Mouse (Mus musculus) stomach, embryonic 16.5 days (tissue): ENCODE data around the gene Bloc1s3. TPM values are rescaled to one million over a fixed set of nuclear protein-coding genes. Genes with fewer than 3 reads are reported as not detected.

ENCODE experiments used
- ATAC-seq: fragments of 200-750 bp; cut with Nextera tagmentation; 2 replicates; pipeline ENCODE4 v1.8.0; 2017; ENCODE audit warnings: moderate number of reproducible peaks, moderate TSS enrichment; ENCODE audit not compliant: insufficient read depth, low FRiP score
- H3K27ac ChIP-seq: fragments of 300-500 bp; sonication (generic); 2 replicates; pipeline ENCODE4 v1.5.1; 2014; ENCODE audit warnings: low read length
- H3K27me3 ChIP-seq: fragments of 300-500 bp; sonication (generic); 2 replicates; pipeline ENCODE4 v1.6.1; 2014; ENCODE audit warnings: low read length, control low read depth, mixed read lengths; ENCODE audit not compliant: control insufficient read depth, insufficient read depth
- H3K36me3 ChIP-seq: fragments of 300-500 bp; sonication (generic); 2 replicates; pipeline ENCODE4 v1.6.1; 2014; ENCODE audit warnings: low read length; ENCODE audit not compliant: control insufficient read depth, insufficient read depth
- H3K4me1 ChIP-seq: fragments of 300-500 bp; sonication (generic); 2 replicates; pipeline ENCODE4 v1.6.1; 2014; ENCODE audit warnings: low read length, control low read depth, mixed read lengths; ENCODE audit not compliant: control insufficient read depth, insufficient read depth
- H3K4me2 ChIP-seq: fragments of 300-500 bp; sonication (generic); 2 replicates; pipeline ENCODE4 v1.6.1; 2014; ENCODE audit warnings: low read depth, low read length, mixed read lengths
- H3K4me3 ChIP-seq: fragments of 300-500 bp; sonication (generic); replicated peaks from 2 replicates; pipeline ENCODE4 v1.5.1; 2014; ENCODE audit warnings: mild to moderate bottlenecking, low read length
- H3K9ac ChIP-seq: fragments of 300-500 bp; sonication (generic); 2 replicates; pipeline ENCODE4 v1.6.1; 2014; ENCODE audit warnings: low read length
- H3K9me3 ChIP-seq: fragments of 300-500 bp; sonication (generic); replicated peaks from 2 replicates; pipeline ENCODE4 v1.6.1; 2016; ENCODE audit warnings: low read length, control low read depth; ENCODE audit not compliant: control insufficient read depth
- WGBS: fragments of 180-500 bp; shearing (Covaris S2); extraction: QIAGEN DNeasy Blood & Tissue Kit; methylation state at CpG from one replicate; pipeline ENCODE4 v1.1.7; 2014; 5-methylcytosine and 5-hydroxymethylcytosine counted together
- polyA plus RNA-seq: library from polyadenylated mRNA; unstranded; fragments of >200 nt; fragmentation: Nextera tagmentation; extraction: Ambion mirVana; gene quantifications from 2 replicates; pipeline ENCODE4 v1.2.1, GENCODE M21; 2015

Gene Bloc1s3
- polyA plus RNA-seq, 1 experiment from 2014 or later = 1.4 TPM

- no peak overlapping the region for H3K27ac ChIP-seq
- H3K36me3 ChIP-seq = no peaks in the 10 kb centered on the region
- no peak overlapping the region for H3K9ac ChIP-seq
- ATAC-seq = peak; percentile 19; the same call in 1 of the 2 replicates
- H3K4me2 ChIP-seq = no peak overlapping the region
- H3K4me1 ChIP-seq = no peaks in the 10 kb centered on the region
- WGBS = 50% methylated on average over 20 of the region's 20 CpGs
- H3K27me3 ChIP-seq = peaks cover 7% of the 10 kb centered on the region; the same call in 1 of the 2 replicates
- no peak overlapping the region for H3K4me3 ChIP-seq
- H3K9me3 ChIP-seq = no peaks in the 10 kb centered on the region
Measured at GRCm38 (mm10) chr7:19495521-19496213, 12.5 kb downstream of the Bloc1s3 start.

GRCm38 (mm10) chr7:19494751-19495474, 13.3 kb downstream of the Bloc1s3 start:
- no peak for ATAC-seq
- Histone ChIP-seq H3K4me3 (no peak overlapping the region), H3K4me2 (no peak overlapping the region), H3K27me3 (peaks cover 12% of the 10 kb centered on the region; the same call in 1 of the 2 replicates), H3K4me1 (no peaks in the 10 kb centered on the region), H3K36me3 (no peaks in the 10 kb centered on the region), H3K9ac (no peak overlapping the region), H3K27ac (no peak overlapping the region), H3K9me3 (no peaks in the 10 kb centered on the region)
- 79% methylated on average over 25 of the region's 25 CpGs for WGBS

- 3% methylated on average over 26 of the region's 26 CpGs for WGBS
- Histone ChIP-seq H3K36me3 (no peaks in the 10 kb centered on the region), H3K27me3 (peaks cover 38% of the 10 kb centered on the region), H3K4me3 (peak overlapping the region; percentile 26), H3K9me3 (no peaks in the 10 kb centered on the region), H3K4me1 (peaks cover 5% of the 10 kb centered on the region; the same call in 1 of the 2 replicates), H3K9ac (peak overlapping the region; percentile 65), H3K4me2 (peak overlapping the region; percentile 46), H3K27ac (0 out of 2 replicates have a peak overlapping the region, but pooled peaks have one; percentile 14)
- peak; percentile 21; the same call in 1 of the 2 replicates for ATAC-seq
Measured at GRCm38 (mm10) chr7:19491731-19492130, 16.4 kb downstream of the Bloc1s3 start.

DNA sequence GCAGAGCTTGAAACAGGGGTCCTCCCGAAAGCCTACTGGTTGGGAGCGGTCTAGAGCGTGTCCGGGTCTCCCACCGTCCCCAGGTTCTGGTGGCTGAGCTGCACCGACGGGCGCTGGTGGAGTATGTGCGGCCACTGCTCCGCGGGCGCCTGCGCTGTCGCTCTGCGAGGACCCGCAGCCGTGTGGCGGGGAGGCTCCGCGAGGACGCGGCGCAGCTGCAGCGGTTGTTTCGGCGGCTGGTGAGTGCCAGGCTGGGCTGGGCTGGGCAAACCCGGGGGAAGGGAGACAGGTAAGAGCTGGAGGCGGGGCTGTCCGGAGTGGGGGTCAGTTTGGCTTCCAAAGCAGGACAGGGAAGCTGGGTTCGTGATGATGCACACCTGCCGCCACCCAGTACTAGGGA, 18.6 kb downstream of the Bloc1s3 start:
- Histone ChIP-seq H3K4me1 (peaks cover 5% of the 10 kb centered on the region; the same call in 1 of the 2 replicates), H3K27ac (no peak overlapping the region), H3K4me3 (peak overlapping the region; percentile 9; the same call in 1 of the 2 replicates), H3K9me3 (no peaks in the 10 kb centered on the region), H3K27me3 (peaks cover 38% of the 10 kb centered on the region), H3K9ac (0 out of 2 replicates have a peak overlapping the region, but pooled peaks have one; percentile 11), H3K4me2 (no peak overlapping the region), H3K36me3 (no peaks in the 10 kb centered on the region)
- WGBS = 15% methylated on average over 31 of the region's 31 CpGs
- no peak for ATAC-seq

DNA sequence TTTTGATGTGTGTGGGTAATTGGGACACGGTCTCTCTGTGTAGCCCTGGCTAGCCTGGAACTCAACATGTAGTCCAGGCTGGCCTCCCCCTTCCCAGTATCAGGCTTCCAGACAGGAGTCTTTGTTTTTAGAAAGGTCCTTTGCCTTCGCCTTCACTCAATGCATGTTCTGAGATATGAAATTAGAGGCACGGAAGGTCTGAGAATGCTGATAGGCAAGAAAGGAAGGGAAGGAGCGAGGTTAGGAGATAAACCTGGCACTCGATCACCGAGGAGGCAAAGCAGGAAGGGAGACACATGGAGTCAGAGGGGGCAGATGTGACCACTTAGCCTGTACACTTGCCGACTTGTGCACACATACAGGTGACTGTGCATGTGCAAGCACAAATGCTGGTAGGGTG, 21.6 kb downstream of the Bloc1s3 start:
- ATAC-seq = no peak
- no peak overlapping the region for H3K9ac ChIP-seq
- no peak overlapping the region for H3K4me3 ChIP-seq
- peaks cover 5% of the 10 kb centered on the region; the same call in 1 of the 2 replicates for H3K4me1 ChIP-seq
- no peak overlapping the region for H3K4me2 ChIP-seq
- no peaks in the 10 kb centered on the region for H3K9me3 ChIP-seq
- H3K27ac ChIP-seq = no peak overlapping the region
- H3K27me3 ChIP-seq = peaks cover 38% of the 10 kb centered on the region
- H3K36me3 ChIP-seq = no peaks in the 10 kb centered on the region
- 83% methylated on average over 7 of the region's 7 CpGs for WGBS

DNA sequence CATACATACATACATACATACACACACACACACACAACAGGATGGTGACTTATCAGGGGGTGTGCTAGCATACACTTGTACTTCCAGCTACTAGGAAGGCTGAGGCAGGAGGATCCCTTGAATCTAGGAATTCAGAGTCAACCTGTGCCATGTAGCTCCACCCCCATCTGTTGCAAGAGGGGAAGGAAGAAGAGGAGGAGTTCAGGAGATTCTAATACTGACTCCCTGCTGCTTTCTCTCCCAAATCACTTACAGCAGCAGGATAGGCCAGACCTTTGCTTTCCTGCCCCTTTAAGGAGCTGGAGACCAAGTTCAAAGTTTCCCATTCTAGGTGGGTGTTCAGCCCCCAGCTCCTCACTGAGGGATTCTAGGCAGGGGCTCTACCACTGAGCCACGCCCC, 22.7 kb downstream of the Bloc1s3 start:
- Histone ChIP-seq H3K36me3 (no peaks in the 10 kb centered on the region), H3K27me3 (peaks cover 29% of the 10 kb centered on the region), H3K4me2 (no peak overlapping the region), H3K4me3 (no peak overlapping the region), H3K9ac (no peak overlapping the region), H3K4me1 (peaks cover 5% of the 10 kb centered on the region; the same call in 1 of the 2 replicates), H3K9me3 (no peaks in the 10 kb centered on the region), H3K27ac (no peak overlapping the region)
- ATAC-seq = no peak
- WGBS = 83% methylated on average over 1 of the region's 1 CpGs

DNA sequence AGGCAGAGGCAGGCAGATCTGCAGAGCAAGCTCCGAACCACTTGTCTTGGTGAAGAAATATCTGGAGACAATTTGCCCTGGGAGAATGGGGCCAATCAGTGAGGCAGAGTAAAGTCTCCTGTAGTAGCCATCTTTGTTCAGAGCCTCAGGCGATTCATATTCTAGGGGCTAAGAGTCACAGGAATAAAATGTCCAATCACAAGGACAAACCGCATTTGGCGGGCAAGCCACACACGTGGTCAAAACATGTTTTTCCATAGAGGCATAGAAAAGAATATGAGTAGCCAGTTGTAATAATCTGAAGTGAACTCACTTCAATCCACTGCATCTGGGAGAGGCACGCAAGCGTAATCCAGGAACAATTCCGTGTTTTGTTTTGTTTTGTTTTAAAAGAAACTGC, 24.9 kb downstream of the Bloc1s3 start:
- Histone ChIP-seq H3K27me3 (peaks cover 12% of the 10 kb centered on the region), H3K27ac (no peak overlapping the region), H3K4me2 (no peak overlapping the region), H3K36me3 (no peaks in the 10 kb centered on the region), H3K9ac (no peak overlapping the region), H3K4me1 (no peaks in the 10 kb centered on the region), H3K9me3 (no peaks in the 10 kb centered on the region), H3K4me3 (no peak overlapping the region)
- ATAC-seq = no peak
- WGBS = 78% methylated on average over 8 of the region's 8 CpGs

GRCm38 (mm10) chr7:19477624-19478384, 30.4 kb downstream of the Bloc1s3 start:
- no peaks in the 10 kb centered on the region for H3K36me3 ChIP-seq
- no peaks in the 10 kb centered on the region for H3K9me3 ChIP-seq
- H3K4me1 ChIP-seq = no peaks in the 10 kb centered on the region
- 0 out of 2 replicates have a peak overlapping the region, but pooled peaks have one; percentile 17 for H3K27ac ChIP-seq
- no peak overlapping the region for H3K4me2 ChIP-seq
- H3K27me3 ChIP-seq = peaks cover 21% of the 10 kb centered on the region
- 22% methylated on average over 14 of the region's 14 CpGs for WGBS
- no peak for ATAC-seq
- H3K9ac ChIP-seq = no peak overlapping the region
- no peak overlapping the region for H3K4me3 ChIP-seq
